Mouse (Mus musculus): ENCODE measurements at regions not wholly inside any gene's neighbourhood (a gene's known extent, or its start where the extent isn't known, plus 50 kb on each side); places are given as distances from the start of the nearest gene placed in this dataset.

DNA sequence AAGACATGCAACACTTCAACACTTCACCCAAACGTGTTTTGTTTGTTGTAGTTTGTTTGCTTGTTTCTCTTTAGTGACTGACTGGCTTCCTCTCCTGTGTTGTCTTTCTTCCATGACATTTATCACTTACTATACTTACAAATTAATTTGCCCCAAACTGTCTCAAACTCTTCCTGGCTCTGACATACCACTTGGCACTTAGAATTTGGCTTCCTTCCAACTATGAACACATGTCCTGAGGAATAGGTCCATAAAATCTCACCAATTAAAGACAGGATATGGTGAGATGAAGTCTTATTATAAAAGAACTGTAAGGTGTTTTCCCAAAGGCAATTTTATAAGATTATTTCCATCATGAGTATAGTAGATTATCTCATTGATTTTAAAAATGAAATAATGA, 386.0 kb downstream of the Tlr4 start:
- no peak for TF ChIP-seq SIN3A (IDR thresholded peaks at IDR 0.05; ENCODE audit: low read length)
- TF ChIP-seq ELF1 (IDR thresholded peaks at IDR 0.05; ENCODE audit: low read depth, low read length): no peak
- TF ChIP-seq CTCF (conservative IDR thresholded peaks at IDR 0.05 in 1 of 2, IDR thresholded peaks at IDR 0.05 in 1 of 2; ENCODE audit: low read depth in 2 of 2, low read length in 2 of 2): no peak
- TF ChIP-seq MEF2A (IDR thresholded peaks at IDR 0.05; ENCODE audit: borderline replicate concordance, low read depth, low read length): no peak
- no peak for TF ChIP-seq EP300 (IDR thresholded peaks at IDR 0.05; ENCODE audit: low read length)
- TF ChIP-seq ZC3H11A (IDR thresholded peaks at IDR 0.05; ENCODE audit: low read depth, low read length): no peak
- no peak for TF ChIP-seq KAT2A (IDR thresholded peaks at IDR 0.05; ENCODE audit: insufficient replicate concordance, low read length)
- TF ChIP-seq CHD1 (IDR thresholded peaks at IDR 0.05; ENCODE audit: low read depth, low read length): no peak
- TF ChIP-seq E2F4 (IDR thresholded peaks at IDR 0.05; ENCODE audit: insufficient replicate concordance, low read depth, low read length): no peak
- TF ChIP-seq HCFC1 (IDR thresholded peaks at IDR 0.05; ENCODE audit: low read depth, low read length): no peak
- no peak for TF ChIP-seq ZNF384 (IDR thresholded peaks at IDR 0.05; ENCODE audit: low read depth, low read length)
- TF ChIP-seq UBTF (IDR thresholded peaks at IDR 0.05; ENCODE audit: low read depth, low read length): no peak
- TF ChIP-seq MXI1 (IDR thresholded peaks at IDR 0.05; ENCODE audit: low read depth, low read length): no peak

Measured in CH12.LX (cell line).